Mouse (Mus musculus) CH12.LX (cell line): ENCODE measurements around the gene Isg20l2. TPM values are rescaled to one million over a fixed set of nuclear protein-coding genes. Genes with fewer than 3 reads are reported as not detected.

Source experiments
- DNase-seq: peaks from one replicate; pipeline ENCODE4 v3.0.0-alpha.2; 2013; ENCODE audit errors: extremely low read depth
- H3K27ac ChIP-seq: 2 replicates; pipeline ENCODE4 v1.5.1; 2012; ENCODE audit warnings: low read depth, mild to moderate bottlenecking, control low read depth, moderate library complexity; ENCODE audit not compliant: insufficient read depth
- H3K27me3 ChIP-seq: replicated peaks from 2 replicates; pipeline ENCODE3; 2012; ENCODE audit warnings: inconsistent platforms
- H3K36me3 ChIP-seq, 2 experiments: replicated peaks in 1 of 2; 2 replicates each; pipeline versions ENCODE3 to v1.6.1; 2012; ENCODE audit warnings: inconsistent platforms in 1 of 2, low read length in 1 of 2, mild to moderate bottlenecking in 1 of 2, mixed read lengths in 1 of 2, moderate library complexity in 1 of 2; ENCODE audit not compliant: control insufficient read depth in 1 of 2, insufficient read depth in 1 of 2
- H3K4me1 ChIP-seq, 2 experiments: 2 replicates each; pipeline ENCODE4 v1.6.1; 2012; ENCODE audit warnings: inconsistent platforms in 1 of 2, moderate library complexity in 1 of 2; ENCODE audit not compliant: insufficient read depth in 2 of 2, control insufficient read depth in 1 of 2
- H3K4me2 ChIP-seq: 2 replicates; pipeline ENCODE4 v1.6.1; 2012; ENCODE audit warnings: low read depth, mild to moderate bottlenecking, control low read depth; ENCODE audit not compliant: poor library complexity, insufficient read depth, severe bottlenecking
- H3K4me3 ChIP-seq, 3 experiments: fragments of 150-350 bp in 1 of 3; sonication (generic) in 1 of 3; replicated peaks in 1 of 3; 2 replicates each; pipeline versions ENCODE3 to v1.5.1; 2011 to 2012; ENCODE audit warnings: low read depth in 2 of 3, low read length in 2 of 3, mild to moderate bottlenecking in 2 of 3, moderate library complexity in 2 of 3, control low read depth in 1 of 3, improper control_type of control experiment in 1 of 3, inconsistent platforms in 1 of 3, mixed read lengths in 1 of 3; ENCODE audit not compliant: poor library complexity in 1 of 3
- H3K79me2 ChIP-seq: replicated peaks from 2 replicates; pipeline ENCODE4 v1.6.1; 2012; ENCODE audit warnings: mild to moderate bottlenecking, moderate library complexity; ENCODE audit not compliant: control insufficient read depth, poor library complexity, insufficient read depth, severe bottlenecking; ENCODE audit errors: extremely low read depth
- H3K9ac ChIP-seq: 2 replicates; pipeline ENCODE4 v1.6.1; 2012; ENCODE audit warnings: low read depth, mild to moderate bottlenecking, control low read depth, moderate library complexity; ENCODE audit not compliant: insufficient read depth
- H3K9me3 ChIP-seq: replicated peaks from 2 replicates; pipeline ENCODE3; 2012; ENCODE audit warnings: low read length, inconsistent platforms, mixed read lengths
- BHLHE40 ChIP-seq: IDR thresholded peaks from 2 replicates; pipeline ENCODE4 v1.6.1; 2011; ENCODE audit warnings: mild to moderate bottlenecking, low read depth, low read length, improper control_type of control experiment
- CHD2 ChIP-seq: IDR thresholded peaks from 2 replicates; pipeline ENCODE4 v1.6.1; 2011; ENCODE audit warnings: low read length, improper control_type of control experiment
- ELF1 ChIP-seq: IDR thresholded peaks from 2 replicates; pipeline ENCODE4 v1.6.1; 2014; ENCODE audit warnings: low read depth, mild to moderate bottlenecking, inconsistent platforms, low read length, improper control_type of control experiment
- ETS1 ChIP-seq: conservative IDR thresholded peaks from 2 replicates; pipeline ENCODE4 v1.6.1; 2012; ENCODE audit warnings: low read depth, mild to moderate bottlenecking, inconsistent platforms, low read length, improper control_type of control experiment, moderate library complexity
- HCFC1 ChIP-seq: IDR thresholded peaks from 2 replicates; pipeline ENCODE4 v1.6.1; 2012; ENCODE audit warnings: low read depth, mild to moderate bottlenecking, inconsistent platforms, low read length, improper control_type of control experiment
- IRF4 ChIP-seq: IDR thresholded peaks from 2 replicates; pipeline ENCODE4 v1.6.1; 2014; ENCODE audit warnings: low read depth, mild to moderate bottlenecking, inconsistent platforms, low read length, improper control_type of control experiment
- JUN ChIP-seq: IDR thresholded peaks from 2 replicates; pipeline ENCODE4 v1.6.1; 2011; ENCODE audit warnings: low read depth, mild to moderate bottlenecking, low read length, improper control_type of control experiment, moderate library complexity; ENCODE audit not compliant: insufficient read depth
- JUND ChIP-seq: conservative IDR thresholded peaks from 2 replicates; pipeline ENCODE4 v1.6.1; 2011; ENCODE audit warnings: low read depth, low read length, improper control_type of control experiment
- MAX ChIP-seq: IDR thresholded peaks from 2 replicates; pipeline ENCODE4 v1.6.1; 2011; ENCODE audit warnings: low read length, improper control_type of control experiment
- MEF2A ChIP-seq: IDR thresholded peaks from 2 replicates; pipeline ENCODE4 v1.6.1; 2014; ENCODE audit warnings: low read depth, mild to moderate bottlenecking, inconsistent platforms, low read length, improper control_type of control experiment, borderline replicate concordance
- MYC ChIP-seq: IDR thresholded peaks from 2 replicates; pipeline ENCODE4 v1.6.1; 2011; ENCODE audit warnings: low read depth, mild to moderate bottlenecking, improper control_type of control experiment, low read length
- PAX5 ChIP-seq: IDR thresholded peaks from 2 replicates; pipeline ENCODE4 v1.6.1; 2012; ENCODE audit warnings: low read length, inconsistent platforms, mixed read lengths
- POLR2AphosphoS2 ChIP-seq: IDR thresholded peaks from 2 replicates; pipeline ENCODE4 v1.6.1; 2011; ENCODE audit warnings: low read depth, low read length, improper control_type of control experiment
- RAD21 ChIP-seq: IDR thresholded peaks from 2 replicates; pipeline ENCODE4 v1.6.1; 2011; ENCODE audit warnings: low read depth, mild to moderate bottlenecking, low read length, improper control_type of control experiment, moderate library complexity
- RCOR1 ChIP-seq: conservative IDR thresholded peaks from 2 replicates; pipeline ENCODE4 v1.6.1; 2012; ENCODE audit warnings: low read depth, mild to moderate bottlenecking, inconsistent platforms, low read length, improper control_type of control experiment
- SIN3A ChIP-seq: IDR thresholded peaks from 2 replicates; pipeline ENCODE4 v1.6.1; 2012; ENCODE audit warnings: low read length, improper control_type of control experiment, inconsistent platforms
- TBP ChIP-seq: conservative IDR thresholded peaks from 2 replicates; pipeline ENCODE4 v1.6.1; 2011; ENCODE audit warnings: low read depth, low read length, improper control_type of control experiment
- TCF12 ChIP-seq: IDR thresholded peaks from 2 replicates; pipeline ENCODE4 v1.6.1; 2014; ENCODE audit warnings: low read depth, mild to moderate bottlenecking, inconsistent platforms, low read length, improper control_type of control experiment
- USF1 ChIP-seq: IDR thresholded peaks from 2 replicates; pipeline ENCODE4 v1.6.1; 2014; ENCODE audit warnings: low read depth, mild to moderate bottlenecking, inconsistent platforms, low read length, improper control_type of control experiment
- ZC3H11A ChIP-seq: IDR thresholded peaks from 2 replicates; pipeline ENCODE4 v1.6.1; 2012; ENCODE audit warnings: low read depth, mild to moderate bottlenecking, inconsistent platforms, low read length, improper control_type of control experiment
- ZNF384 ChIP-seq: IDR thresholded peaks from 2 replicates; pipeline ENCODE4 v1.6.1; 2012; ENCODE audit warnings: low read depth, low read length, improper control_type of control experiment, inconsistent platforms
- dilution Hi-C: fragments of 300-500 bp; cut with MboI; formaldehyde crosslinking; loops from 2 replicates; pipeline ENCODE4 v1.14.3; 2020; ENCODE audit warnings: low sequenced_read_pairs; ENCODE audit not compliant: extremely low pct_unique_long_range_greater_than_20kb, extremely low pct_ligation_motif_present
- in situ Hi-C: fragments of 300-500 bp; cut with MboI; formaldehyde crosslinking; loops from 3 replicates; pipeline ENCODE4 v1.14.3; 2019; ENCODE audit warnings: low sequenced_read_pairs, low pct_ligation_motif_present, low pct_unique_long_range_greater_than_20kb, mixed read lengths
- polyA plus RNA-seq: library from polyadenylated mRNA; unstranded; fragments of >175 nt; gene quantifications from 2 replicates; pipeline ENCODE4 v1.2.1, GENCODE M21; 2012; ENCODE audit warnings: low read depth; ENCODE audit not compliant: insufficient read length
- total RNA-seq, 2 experiments: library from RNA; depleted of rRNA; stranded (reverse); fragments of 300-350 nt in 1 of 2; fragments of >200 nt in 1 of 2; gene quantifications; 2 replicates each; pipeline ENCODE4 v1.2.3; 2012 to 2014

Isg20l2 gene
- total and polyA plus RNA-seq, 3 experiments: 40.8 to 68.8 (median 45.0) TPM

- peaks cover 5% of the 10 kb centered on the region for H3K9me3 ChIP-seq
These were observed 45.8 kb upstream of the Isg20l2 start for GRCm38 (mm10) chr3:87884291-87884690.

GRCm38 (mm10) chr3:87884708-87885251 lies 45.3 kb upstream of the Isg20l2 start:
- H3K9me3 ChIP-seq: peaks cover 5% of the 10 kb centered on the region
- TF ChIP-seq JUND (no peak), ELF1 (no peak), JUN (no peak), BHLHE40 (no peak), RAD21 (no peak), TCF12 (no peak), POLR2AphosphoS2 (no peak)
- H3K36me3 ChIP-seq: peaks cover 13 to 26% of the 10 kb centered on the region in 2 experiments
- peaks cover 10 to 26% of the 10 kb centered on the region in 2 experiments for H3K4me1 ChIP-seq
- peak; percentile 38 for DNase-seq
- peak overlapping the region; percentile 86 to 95 (median 95) for H3K4me3 ChIP-seq
- H3K79me2 ChIP-seq: peaks cover 41% of the 10 kb centered on the region
- no peaks in the 10 kb centered on the region for H3K27me3 ChIP-seq
- peak overlapping the region; percentile 72 for H3K27ac ChIP-seq
- H3K9ac ChIP-seq: peak overlapping the region; percentile 99
- in situ Hi-C loops: no loop called here
- dilution Hi-C loops: no loop called here
- H3K4me2 ChIP-seq: peak overlapping the region; percentile 94

More at GRCm38 (mm10) chr3:87884291-87884690, 45.8 kb upstream of the Isg20l2 start:
- peak overlapping the region; percentile 99 for H3K9ac ChIP-seq
- dilution Hi-C loops (no loop called here), in situ Hi-C loops (no loop called here)
- H3K4me1 ChIP-seq: peaks cover 10 to 26% of the 10 kb centered on the region in 2 experiments
- no peaks in the 10 kb centered on the region for H3K27me3 ChIP-seq
- peak overlapping the region; percentile 80 to 95 (median 86) for H3K4me3 ChIP-seq
- no peak for DNase-seq
- H3K36me3 ChIP-seq: peaks cover 14 to 28% of the 10 kb centered on the region in 2 experiments
- peaks cover 41% of the 10 kb centered on the region for H3K79me2 ChIP-seq
- peak overlapping the region; percentile 94 for H3K4me2 ChIP-seq
- H3K27ac ChIP-seq: no peak overlapping the region
- TF ChIP-seq MEF2A (no peak), SIN3A (peak; percentile 56; the same call in 1 of the 2 replicates), ZC3H11A (no peak), RCOR1 (no peak)

GRCm38 (mm10) chr3:87885281-87886003 lies 44.7 kb upstream of the Isg20l2 start, which contains the start of gene Prcc:
Gene Prcc, minus strand, starts transcription at chr3:87885608.
- H3K27ac ChIP-seq: peak within 1 kb of the TSS; percentile 72
- peaks cover 7 to 21% of the 10 kb centered on the region in 2 experiments for H3K36me3 ChIP-seq
- H3K4me2 ChIP-seq: peak within 1 kb of the TSS; percentile 94
- peaks cover 40% of the 10 kb centered on the region for H3K79me2 ChIP-seq
- no peaks in the 10 kb centered on the region for H3K27me3 ChIP-seq
- peaks cover 10 to 26% of the 10 kb centered on the region in 2 experiments for H3K4me1 ChIP-seq
- dilution Hi-C loops: no loop called here
- in situ Hi-C loops: no loop called here
- peaks cover 5% of the 10 kb centered on the region for H3K9me3 ChIP-seq
- peak; percentile 99 for DNase-seq
- peak within 1 kb of the TSS; percentile 86 to 95 (median 95) for H3K4me3 ChIP-seq
- H3K9ac ChIP-seq: peak within 1 kb of the TSS; percentile 99
- peak; percentile 98 for TF ChIP-seq HCFC1
- TF ChIP-seq PAX5: no peak
- peak; percentile 98 for TF ChIP-seq SIN3A
- TF ChIP-seq MYC: peak; percentile 94
- TF ChIP-seq RCOR1: no peak
- peak; percentile 34; the same call in 1 of the 2 replicates for TF ChIP-seq TBP
- no peak for TF ChIP-seq ZC3H11A
- TF ChIP-seq JUN: no peak
- peak; percentile 85 for TF ChIP-seq ELF1
- TF ChIP-seq USF1: no peak
- TF ChIP-seq ETS1: no peak
- no peak for TF ChIP-seq BHLHE40
- TF ChIP-seq CHD2: peak; percentile 81
- TF ChIP-seq IRF4: peak; percentile 35; the same call in 1 of the 2 replicates
- TF ChIP-seq POLR2AphosphoS2: peak; percentile 72; the same call in 1 of the 2 replicates
- TF ChIP-seq JUND: no peak
- no peak for TF ChIP-seq ZNF384
- TF ChIP-seq MAX: 0 out of 2 replicates have a peak, but pooled peaks have one; percentile 29
